ENCODE assay signal across 23 mouse cellular contexts in genomic region chr10:96204198-96204597, GRCm38 (mm10).
DNase-seq lines count a peak whose midpoint lies in the region; ATAC-seq and TF ChIP-seq lines count a peak whose summit lies in the region.
"Had no signal": no experiment of that assay in that cellular context is flagged by ENCODE, and none has a peak within 500 bp of the region (broad histone marks: within the 10 kb centered on the region; RNA-seq: fewer than 3 reads in every experiment).

No protein-coding gene starts in this region.

- WGBS in liver, embryonic 16.5 days (ENCODE audit: insufficient replicate concordance) = 20% methylated on average over 5 of the region's 5 CpGs
- 93% methylated on average over 5 of the region's 5 CpGs for WGBS in midbrain, postnatal 0 days
- 86% methylated on average over 5 of the region's 5 CpGs for WGBS in kidney, embryonic 14.5 days

- no peaks in the 10 kb centered on the region for H3K9me3 ChIP-seq in liver, embryonic 16.5 days (replicated peaks; ENCODE audit: control insufficient read depth, low read length)
- H3K9me3 ChIP-seq in midbrain, postnatal 0 days (ENCODE audit: low read length) = no peaks in the 10 kb centered on the region
- H3K9me3 ChIP-seq in kidney, embryonic 14.5 days (ENCODE audit: control insufficient read depth, low read length) = peaks cover 5% of the 10 kb centered on the region; the same call in 1 of the 2 replicates
- H3K9me3 ChIP-seq: heart, embryonic 13.5 days; hindbrain, embryonic 10.5 days; limb, embryonic 10.5 days; neural tube, embryonic 12.5 days had no signal

- ATAC-seq in liver, embryonic 16.5 days (ENCODE audit: low read depth) = peak; percentile 85
- no peak for ATAC-seq in midbrain, postnatal 0 days (ENCODE audit: low FRiP score)
- ATAC-seq in kidney, embryonic 14.5 days (ENCODE audit: low FRiP score, low TSS enrichment) = no peak
- ATAC-seq: forebrain, postnatal 0 days; midbrain, embryonic 16.5 days had no signal

- no peaks in the 10 kb centered on the region for H3K36me3 ChIP-seq in liver, embryonic 16.5 days (ENCODE audit: control insufficient read depth, insufficient read depth)
- no peaks in the 10 kb centered on the region for H3K36me3 ChIP-seq in midbrain, postnatal 0 days (ENCODE audit: insufficient read depth, low read length)
- H3K36me3 ChIP-seq in kidney, embryonic 14.5 days (ENCODE audit: control insufficient read depth, insufficient read depth, low read length) = no peaks in the 10 kb centered on the region
- H3K36me3 ChIP-seq: G1E; heart, embryonic 13.5 days; hindbrain, embryonic 10.5 days; limb, embryonic 10.5 days; neural tube, embryonic 12.5 days had no signal

- no peak overlapping the region for H3K9ac ChIP-seq in liver, embryonic 16.5 days (ENCODE audit: low read depth, low read length)
- no peak overlapping the region for H3K9ac ChIP-seq in midbrain, postnatal 0 days (replicated peaks; ENCODE audit: low read length, poor library complexity, severe bottlenecking)
- H3K9ac ChIP-seq in kidney, embryonic 14.5 days (ENCODE audit: low read depth, low read length) = no peak overlapping the region
- H3K9ac ChIP-seq: forebrain, postnatal 0 days; heart, embryonic 13.5 days; neural tube, embryonic 12.5 days had no signal

- H3K4me3 ChIP-seq in liver, embryonic 16.5 days (ENCODE audit: low read depth, low read length) = no peak overlapping the region
- no peak overlapping the region for H3K4me3 ChIP-seq in midbrain, postnatal 0 days (ENCODE audit: low read depth, low read length)
- H3K4me3 ChIP-seq in kidney, embryonic 14.5 days (ENCODE audit: low read length) = no peak overlapping the region
- H3K4me3 ChIP-seq: heart, embryonic 13.5 days; hindbrain, embryonic 10.5 days; limb, embryonic 10.5 days; neural tube, embryonic 12.5 days had no signal

- no peak for TF ChIP-seq CTCF in midbrain, postnatal 0 days (IDR thresholded peaks at IDR 0.05)

- H3K4me1 ChIP-seq in liver, embryonic 16.5 days (ENCODE audit: control insufficient read depth, low read depth, low read length) = peaks cover 12% of the 10 kb centered on the region
- H3K4me1 ChIP-seq in midbrain, postnatal 0 days (ENCODE audit: insufficient read depth, low read length) = no peaks in the 10 kb centered on the region
- H3K4me1 ChIP-seq in kidney, embryonic 14.5 days (ENCODE audit: control insufficient read depth, insufficient read depth, low read length) = no peaks in the 10 kb centered on the region
- H3K4me1 ChIP-seq: neural tube, embryonic 12.5 days had no signal

- H3K27me3 ChIP-seq in liver, embryonic 16.5 days (ENCODE audit: control insufficient read depth, insufficient read depth, low read depth, low read length) = no peaks in the 10 kb centered on the region
- no peaks in the 10 kb centered on the region for H3K27me3 ChIP-seq in midbrain, postnatal 0 days (ENCODE audit: insufficient read depth, low read length)
- H3K27me3 ChIP-seq in kidney, embryonic 14.5 days (ENCODE audit: control insufficient read depth, insufficient read depth, low read length) = no peaks in the 10 kb centered on the region
- H3K27me3 ChIP-seq: heart, embryonic 13.5 days; neural tube, embryonic 12.5 days had no signal

- peak overlapping the region; percentile 15; the same call in 1 of the 2 replicates for H3K27ac ChIP-seq in liver, embryonic 16.5 days (ENCODE audit: low read length)
- no peak overlapping the region for H3K27ac ChIP-seq in midbrain, postnatal 0 days (ENCODE audit: low read depth, low read length)
- H3K27ac ChIP-seq in kidney, embryonic 14.5 days (ENCODE audit: low read depth, low read length) = no peak overlapping the region
- H3K27ac ChIP-seq: heart, embryonic 13.5 days; hindbrain, embryonic 10.5 days; limb, embryonic 10.5 days; macrophage; neural tube, embryonic 12.5 days; stomach, postnatal 0 days had no signal

- DNase-seq in 416B (ENCODE audit: low read depth) (peak; percentile 93), MEL-GATA-1-ER (ENCODE audit: extremely low read depth, low read depth) (peak; percentile 94)
- DNase-seq in induced T-regulatory cell, adult 2 months (ENCODE audit: low read depth) = peak; percentile 29
- no peak for DNase-seq in midbrain, postnatal 0 days (ENCODE audit: low spot score)
- DNase-seq in lung, postnatal 14 days = no peak
- no peak for DNase-seq in gastrocnemius, adult 18-20 months (ENCODE audit: low spot score)
- DNase-seq: adrenal gland, postnatal 10 days; cerebellum, adult 9-10 months; forebrain, postnatal 0 days; gastrocnemius, postnatal 10 days; lung, adult 2 months; right cerebral cortex, postnatal 14 days; thymus, postnatal 14 days had no signal

- H3K4me2 ChIP-seq in liver, embryonic 16.5 days (ENCODE audit: low read depth, low read length) = peak overlapping the region; percentile 3; the same call in 1 of the 2 replicates
- no peak overlapping the region for H3K4me2 ChIP-seq in midbrain, postnatal 0 days (ENCODE audit: low read depth, low read length, poor library complexity, severe bottlenecking)
- no peak overlapping the region for H3K4me2 ChIP-seq in kidney, embryonic 14.5 days (replicated peaks; ENCODE audit: low read depth, low read length)
- H3K4me2 ChIP-seq: heart, embryonic 13.5 days; neural tube, embryonic 12.5 days had no signal

Comparison
In these comparisons a context has a peak if more than half of its experiments do, and no peak if none do; other contexts are left out.
1. DNase-seq: peak in 416B (single experiment), MEL-GATA-1-ER (single experiment) and induced T-regulatory cell, adult 2 months (single experiment); none in midbrain, postnatal 0 days (single experiment), lung, postnatal 14 days (single experiment) and gastrocnemius, adult 18-20 months (single experiment).